ENCODE assay signal across 8 mouse cellular contexts in the genomic region with DNA sequence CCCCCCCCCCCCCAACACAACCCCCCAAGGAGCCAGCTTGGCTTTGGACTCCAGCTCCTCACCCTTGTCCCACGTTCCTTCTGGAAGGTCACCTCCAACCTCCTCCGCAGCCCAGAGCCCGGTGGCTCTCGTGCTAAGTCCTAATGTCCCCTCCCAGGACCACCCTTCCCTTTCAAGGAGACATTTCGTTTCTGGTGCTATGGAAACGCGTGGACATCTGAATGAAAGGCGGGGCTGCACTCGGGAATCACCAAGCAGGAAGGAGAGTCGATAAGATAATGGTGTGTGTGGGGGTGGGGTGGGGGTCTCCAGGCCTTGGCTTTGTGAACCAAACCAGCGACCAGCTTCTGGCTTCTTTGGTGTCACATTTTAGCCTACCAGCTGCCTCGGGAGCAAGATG. TPM values are rescaled to one million over a fixed set of nuclear protein-coding genes. Genes with fewer than 3 reads are reported as not detected.
DNase-seq lines count a peak whose midpoint lies in the region; ATAC-seq and TF ChIP-seq lines count a peak whose summit lies in the region.

No protein-coding gene starts in this region.

- TF ChIP-seq CTCF in layer of hippocampus, adult 2 months (conservative IDR thresholded peaks at IDR 0.05) = no peak

- H3K4me1 ChIP-seq in forebrain, embryonic 10.5 days = peaks cover 41% of the 10 kb centered on the region
- peaks cover 28% of the 10 kb centered on the region for H3K4me1 ChIP-seq in neural tube, embryonic 15.5 days

- peak overlapping the region; percentile 61 for H3K4me2 ChIP-seq in neural tube, embryonic 15.5 days

- peak overlapping the region; percentile 86 for H3K27ac ChIP-seq in layer of hippocampus, adult 2 months
- peak overlapping the region; percentile 83 for H3K27ac ChIP-seq in forebrain, embryonic 10.5 days
- H3K27ac ChIP-seq in neural tube, embryonic 15.5 days (replicated peaks) = peak overlapping the region; percentile 80

- peak; percentile 56; the same call in 1 of the 2 replicates for ATAC-seq in neural tube, embryonic 15.5 days (ENCODE audit: low FRiP score)

- under 1% methylated on average over 12 of the region's 12 CpGs for WGBS in forebrain, embryonic 10.5 days
- WGBS in neural tube, embryonic 15.5 days = under 1% methylated on average over 12 of the region's 12 CpGs

- H3K36me3 ChIP-seq in forebrain, embryonic 10.5 days (replicated peaks) = no peaks in the 10 kb centered on the region
- H3K36me3 ChIP-seq in neural tube, embryonic 15.5 days = no peaks in the 10 kb centered on the region

- peak overlapping the region; percentile 30; the same call in 1 of the 2 replicates for H3K9ac ChIP-seq in neural tube, embryonic 15.5 days (replicated peaks)

- H3K27me3 ChIP-seq in forebrain, embryonic 10.5 days (ENCODE audit: poor library complexity, severe bottlenecking) = peaks cover 41% of the 10 kb centered on the region
- H3K27me3 ChIP-seq in neural tube, embryonic 15.5 days (replicated peaks) = 0 out of 2 replicates have a peak, but pooled peaks cover 2% of the 10 kb centered on the region

- no peaks in the 10 kb centered on the region for H3K9me3 ChIP-seq in forebrain, embryonic 10.5 days
- H3K9me3 ChIP-seq in neural tube, embryonic 15.5 days (replicated peaks) = no peaks in the 10 kb centered on the region

- peak overlapping the region; percentile 48 for H3K4me3 ChIP-seq in layer of hippocampus, adult 2 months
- H3K4me3 ChIP-seq in forebrain, embryonic 10.5 days = peak overlapping the region; percentile 48
- peak overlapping the region; percentile 26 for H3K4me3 ChIP-seq in neural tube, embryonic 15.5 days (replicated peaks)

- no peak for DNase-seq in layer of hippocampus, adult 2 months (ENCODE audit: low spot score in 2 of 2)
- DNase-seq in layer of hippocampus, adult 11-12 months (ENCODE audit: low spot score) = no peak
- DNase-seq in forebrain, embryonic 10.5 days (ENCODE audit: extremely low spot score, low spot score) = peak; percentile 74
- DNase-seq in kidney, postnatal 14 days = peak; percentile 13
- DNase-seq in ovary, postnatal 10 days (ENCODE audit: low spot score) = no peak
- no peak for DNase-seq in B cell, adult 2 months
- DNase-seq in ovary, adult 18-20 months (ENCODE audit: low spot score) = no peak

RNA-seq across cellular contexts. Expression of gene Gm26897, which starts 27.9 kb away (rescaled TPM):
- total RNA-seq in layer of hippocampus, adult 2 months (2021) = not detected
- polyA plus RNA-seq in forebrain, embryonic 10.5 days (2016; fragmentation: Nextera tagmentation; extraction: Ambion mirVana) = not detected in 2 replicates
- not detected in 2 replicates for polyA plus RNA-seq in neural tube, embryonic 15.5 days (2015; fragmentation: Nextera tagmentation; extraction: Ambion mirVana)

Comparison
In these comparisons a context has a peak if more than half of its experiments do, and no peak if none do; other contexts are left out.
1. DNase-seq: peak in forebrain, embryonic 10.5 days (single experiment) and kidney, postnatal 14 days (single experiment); none in layer of hippocampus, adult 2 months (0 of 2), layer of hippocampus, adult 11-12 months (single experiment), ovary, postnatal 10 days (single experiment), B cell, adult 2 months (0 of 2) and ovary, adult 18-20 months (single experiment).
2. Peak in every context shown above with its lines, with median percentiles within 50 percentile points of each other: H3K27ac ChIP-seq and H3K4me3 ChIP-seq.